Mouse (Mus musculus) midbrain, embryonic 15.5 days (tissue): Measurements from ENCODE around the gene Slc7a5. TPM values are rescaled to one million over a fixed set of nuclear protein-coding genes. Genes with fewer than 3 reads are reported as not detected.

Experiments used
- ATAC-seq: fragments of 200-750 bp; cut with Nextera tagmentation; replicated peaks from 2 replicates; pipeline ENCODE4 v1.8.0; 2017; ENCODE audit warnings: moderate TSS enrichment
- H3K27ac ChIP-seq: fragments of 300-500 bp; sonication (generic); 2 replicates; pipeline ENCODE4 v1.5.1; 2015; ENCODE audit warnings: mild to moderate bottlenecking, inconsistent platforms
- H3K27me3 ChIP-seq: fragments of 300-500 bp; sonication (generic); replicated peaks from 2 replicates; pipeline ENCODE4 v1.6.1; 2015; ENCODE audit warnings: inconsistent platforms
- H3K36me3 ChIP-seq: fragments of 300-500 bp; sonication (generic); replicated peaks from 2 replicates; pipeline ENCODE4 v1.6.1; 2015; ENCODE audit warnings: inconsistent platforms
- H3K4me1 ChIP-seq: fragments of 300-500 bp; sonication (generic); 2 replicates; pipeline ENCODE4 v1.6.1; 2015; ENCODE audit warnings: inconsistent platforms
- H3K4me2 ChIP-seq: fragments of 300-500 bp; sonication (generic); 2 replicates; pipeline ENCODE4 v1.6.1; 2015; ENCODE audit warnings: inconsistent platforms, mild to moderate bottlenecking, moderate library complexity
- H3K4me3 ChIP-seq: fragments of 300-500 bp; sonication (generic); 2 replicates; pipeline ENCODE4 v1.5.1; 2015; ENCODE audit warnings: mild to moderate bottlenecking, inconsistent platforms
- H3K9ac ChIP-seq: fragments of 300-500 bp; sonication (generic); 2 replicates; pipeline ENCODE4 v1.6.1; 2015; ENCODE audit warnings: mild to moderate bottlenecking, inconsistent platforms
- H3K9me3 ChIP-seq: fragments of 300-500 bp; sonication (generic); 2 replicates; pipeline ENCODE4 v1.6.1; 2016; ENCODE audit warnings: inconsistent platforms
- WGBS: fragments of 180-500 bp; shearing (Covaris S2); methylation state at CpG from one replicate; pipeline ENCODE4 v1.1.7; 2015; ENCODE audit warnings: mixed read lengths; 5-methylcytosine and 5-hydroxymethylcytosine counted together
- polyA plus RNA-seq: library from polyadenylated mRNA; unstranded; fragments of >200 nt; fragmentation: Nextera tagmentation; extraction: Ambion mirVana; gene quantifications from 2 replicates; pipeline ENCODE4 v1.2.1, GENCODE M21; 2015

Gene Slc7a5
- polyA plus RNA-seq, 1 experiment from 2014 or later, result 55.5 TPM

DNA sequence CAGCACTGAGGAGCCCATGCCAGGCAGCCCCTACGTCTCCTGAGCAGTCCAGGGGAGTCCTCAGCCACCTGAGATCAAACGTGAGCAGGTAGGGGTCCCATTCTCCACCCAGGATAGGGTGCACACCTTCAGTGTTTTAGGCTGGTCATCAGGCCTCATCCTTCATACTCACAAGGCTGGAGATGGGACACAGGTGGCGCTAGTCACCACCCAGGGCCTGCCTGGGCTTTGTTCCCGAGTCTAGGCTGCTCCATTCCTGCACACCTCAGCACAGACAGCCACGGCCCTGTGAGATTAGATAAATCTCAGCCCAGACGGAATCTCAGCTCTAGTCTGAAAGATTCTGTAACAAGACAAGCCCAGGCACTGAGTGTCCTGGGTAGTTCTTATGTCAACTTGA, 3.5 kb downstream of the Slc7a5 start:
- Histone ChIP-seq H3K4me3 (no peak overlapping the region), H3K27ac (no peak overlapping the region), H3K27me3 (peaks cover 7% of the 10 kb centered on the region; the same call in 1 of the 2 replicates), H3K36me3 (no peaks in the 10 kb centered on the region), H3K4me2 (no peak overlapping the region), H3K9ac (no peak overlapping the region; the same call in 1 of the 2 replicates), H3K9me3 (no peaks in the 10 kb centered on the region), H3K4me1 (peaks cover 37% of the 10 kb centered on the region)
- no peak for ATAC-seq
- 67% methylated on average over 6 of the region's 6 CpGs for WGBS

GRCm38 (mm10) chr8:121901498-121902236, 5.8 kb downstream of the Slc7a5 start:
- peaks cover 54% of the 10 kb centered on the region for H3K4me1 ChIP-seq
- 58% methylated on average over 8 of the region's 8 CpGs for WGBS
- no peaks in the 10 kb centered on the region for H3K9me3 ChIP-seq
- no peak overlapping the region for H3K4me3 ChIP-seq
- no peak overlapping the region for H3K27ac ChIP-seq
- no peak for ATAC-seq
- H3K4me2 ChIP-seq, result peak overlapping the region; percentile 4
- no peaks in the 10 kb centered on the region for H3K27me3 ChIP-seq
- H3K36me3 ChIP-seq, result no peaks in the 10 kb centered on the region
- H3K9ac ChIP-seq, result no peak overlapping the region

DNA sequence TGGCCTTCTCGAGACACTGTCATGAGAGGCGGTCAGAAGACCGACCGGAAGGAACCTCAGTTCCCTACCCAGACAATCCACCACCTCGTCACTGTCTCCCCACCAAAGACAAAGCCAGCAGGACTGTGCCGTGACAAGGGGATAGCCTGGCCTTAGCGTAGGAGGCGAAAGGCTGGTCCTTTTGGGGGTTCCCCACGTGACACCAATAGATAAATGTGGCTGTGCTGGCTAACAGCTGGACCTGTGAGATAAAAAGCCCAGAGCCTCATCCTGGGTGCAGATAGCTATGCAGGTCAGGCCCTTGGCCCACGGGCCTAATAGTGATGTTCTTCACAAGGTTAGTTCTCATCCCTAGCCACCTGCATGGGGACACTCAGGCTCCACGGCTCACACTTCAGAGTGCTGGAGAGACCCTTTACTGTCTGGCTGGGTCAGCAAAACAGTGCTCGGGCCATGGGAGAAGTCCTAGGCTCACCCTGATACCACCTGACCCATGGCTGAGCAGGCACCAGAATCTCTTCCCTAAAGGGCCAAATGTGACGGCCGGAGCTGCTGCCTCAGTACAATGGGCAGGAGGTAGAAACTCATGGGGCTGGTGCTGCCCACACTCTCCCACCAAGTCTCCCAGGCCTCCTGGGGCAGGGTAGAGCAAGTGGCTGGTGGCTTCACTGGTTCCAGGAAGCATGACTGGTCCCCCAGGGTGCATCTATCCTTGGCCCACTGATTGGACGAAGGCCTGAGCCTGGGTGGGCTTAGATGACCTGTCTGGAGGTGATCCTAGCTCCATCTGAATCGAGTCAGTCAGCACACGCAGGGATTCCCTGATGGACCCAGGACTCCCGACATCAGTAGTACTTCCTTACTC, 8.1 kb downstream of the Slc7a5 start:
- Histone ChIP-seq H3K9ac (no peak overlapping the region), H3K4me3 (no peak overlapping the region), H3K9me3 (no peaks in the 10 kb centered on the region), H3K27ac (0 out of 2 replicates have a peak overlapping the region, but pooled peaks have one; percentile 4), H3K4me1 (peaks cover 37% of the 10 kb centered on the region), H3K4me2 (no peak overlapping the region), H3K27me3 (no peaks in the 10 kb centered on the region), H3K36me3 (no peaks in the 10 kb centered on the region)
- WGBS, result 60% methylated on average over 18 of the region's 18 CpGs
- ATAC-seq, result no peak

DNA sequence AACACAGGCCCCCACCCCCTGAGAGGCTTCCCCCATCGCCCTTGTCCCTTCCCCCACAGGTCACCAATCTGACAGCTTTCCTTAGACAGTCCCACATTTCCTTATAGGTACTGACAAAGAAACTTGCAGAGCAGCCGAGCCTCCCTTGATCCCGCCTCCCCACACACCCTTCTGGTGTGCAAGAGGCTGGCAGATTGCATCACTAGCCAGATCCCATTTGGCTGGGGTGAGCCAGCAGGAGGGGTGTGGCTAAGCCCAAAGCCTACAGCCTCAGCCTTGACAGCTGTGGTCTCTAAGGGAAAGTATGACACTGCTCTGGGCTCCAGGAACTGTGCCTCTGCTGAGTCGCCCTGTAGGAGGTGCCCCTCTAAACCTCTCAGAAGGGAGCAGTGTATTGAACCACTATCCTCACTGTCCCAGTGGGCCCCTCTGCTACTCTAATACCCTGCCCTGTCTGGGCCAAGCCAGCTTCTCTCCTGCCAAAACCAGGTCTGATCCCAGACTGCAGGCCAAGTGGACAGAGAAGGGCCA, 9.0 kb downstream of the Slc7a5 start:
- Histone ChIP-seq H3K4me1 (peaks cover 32% of the 10 kb centered on the region), H3K9me3 (no peaks in the 10 kb centered on the region), H3K36me3 (no peaks in the 10 kb centered on the region), H3K27me3 (no peaks in the 10 kb centered on the region), H3K27ac (peak overlapping the region; percentile 53), H3K4me2 (0 out of 2 replicates have a peak overlapping the region, but pooled peaks have one; percentile 1), H3K9ac (no peak overlapping the region), H3K4me3 (no peak overlapping the region)
- 5% methylated on average over 4 of the region's 4 CpGs for WGBS
- peak; percentile 69 for ATAC-seq

DNA sequence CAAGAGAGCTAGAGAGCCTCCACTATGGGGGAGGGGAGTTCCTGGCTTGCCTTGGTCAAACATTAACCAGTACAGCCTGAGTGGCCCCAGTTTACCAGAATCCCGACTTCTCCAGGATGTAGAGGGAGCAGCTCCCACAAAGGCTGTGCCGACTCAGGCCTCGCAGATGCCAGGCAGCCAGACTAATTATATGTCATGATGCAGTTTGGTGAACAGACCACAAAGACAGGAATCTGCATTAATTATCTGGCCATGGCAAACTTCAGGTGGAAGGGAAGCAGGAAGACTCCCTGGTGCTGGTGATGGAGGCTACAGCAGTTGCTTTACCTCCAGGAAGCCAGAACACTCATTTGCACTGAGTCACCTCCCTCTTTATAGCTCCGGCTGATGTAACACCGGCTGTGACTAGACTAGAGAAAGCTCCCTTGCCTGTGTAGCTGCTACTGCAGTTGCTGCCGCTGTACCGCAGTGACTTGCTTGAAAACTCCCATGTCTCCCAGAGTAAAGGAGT, 9.6 kb downstream of the Slc7a5 start:
- H3K4me3 ChIP-seq, result no peak overlapping the region

GRCm38 (mm10) chr8:121897205-121897604, 10.3 kb downstream of the Slc7a5 start:
- Histone ChIP-seq H3K9me3 (no peaks in the 10 kb centered on the region), H3K36me3 (no peaks in the 10 kb centered on the region), H3K4me3 (no peak overlapping the region), H3K27ac (no peak overlapping the region), H3K9ac (no peak overlapping the region), H3K4me2 (no peak overlapping the region), H3K4me1 (peaks cover 32% of the 10 kb centered on the region), H3K27me3 (no peaks in the 10 kb centered on the region)
- 82% methylated on average over 9 of the region's 9 CpGs for WGBS
- ATAC-seq, result no peak

More for the DNA sequence above, 9.6 kb downstream of the Slc7a5 start:
- Histone ChIP-seq H3K36me3 (no peaks in the 10 kb centered on the region), H3K9ac (no peak overlapping the region), H3K27me3 (no peaks in the 10 kb centered on the region), H3K27ac (peak overlapping the region; percentile 53), H3K4me1 (peaks cover 32% of the 10 kb centered on the region), H3K9me3 (no peaks in the 10 kb centered on the region), H3K4me2 (0 out of 2 replicates have a peak overlapping the region, but pooled peaks have one; percentile 1)
- WGBS, result 3% methylated on average over 7 of the region's 7 CpGs
- ATAC-seq, result peak; percentile 48

GRCm38 (mm10) chr8:121896476-121897145, 10.9 kb downstream of the Slc7a5 start:
- H3K9ac ChIP-seq, result no peak overlapping the region

GRCm38 (mm10) chr8:121895910-121896309, 11.6 kb downstream of the Slc7a5 start:
- ATAC-seq, result no peak
- 66% methylated on average over 7 of the region's 7 CpGs for WGBS
- no peaks in the 10 kb centered on the region for H3K9me3 ChIP-seq
- no peak overlapping the region for H3K27ac ChIP-seq
- no peak overlapping the region for H3K9ac ChIP-seq
- H3K4me3 ChIP-seq, result no peak overlapping the region
- H3K36me3 ChIP-seq, result no peaks in the 10 kb centered on the region
- no peak overlapping the region for H3K4me2 ChIP-seq
- peaks cover 32% of the 10 kb centered on the region for H3K4me1 ChIP-seq
- H3K27me3 ChIP-seq, result no peaks in the 10 kb centered on the region

More at GRCm38 (mm10) chr8:121896476-121897145, 10.9 kb downstream of the Slc7a5 start:
- Histone ChIP-seq H3K9me3 (no peaks in the 10 kb centered on the region), H3K4me2 (no peak overlapping the region), H3K4me3 (no peak overlapping the region), H3K27ac (no peak overlapping the region), H3K36me3 (no peaks in the 10 kb centered on the region), H3K4me1 (peaks cover 32% of the 10 kb centered on the region), H3K27me3 (no peaks in the 10 kb centered on the region)
- 31% methylated on average over 12 of the region's 12 CpGs for WGBS
- no peak for ATAC-seq

DNA sequence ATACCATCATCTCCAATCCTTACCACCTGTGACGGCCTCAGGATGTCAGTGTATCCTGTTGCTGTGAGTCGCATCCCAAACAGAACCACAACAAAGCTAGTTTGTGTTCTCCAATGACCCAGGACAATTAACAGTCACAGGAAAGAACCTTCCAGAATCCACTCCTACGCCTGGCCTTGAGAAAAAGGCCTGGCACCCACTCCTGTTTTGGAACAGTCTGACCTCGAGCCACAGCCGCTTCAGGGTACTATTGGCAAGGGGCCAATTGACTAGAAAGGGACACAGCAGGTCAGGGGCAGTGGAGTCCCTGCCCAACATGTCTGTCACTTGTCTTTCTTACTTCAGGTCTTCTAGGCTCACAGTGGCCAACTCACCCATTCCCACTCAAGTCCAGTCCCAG, 14.6 kb downstream of the Slc7a5 start:
- ATAC-seq, result no peak
- 75% methylated on average over 5 of the region's 5 CpGs for WGBS
- H3K4me1 ChIP-seq, result peaks cover 17% of the 10 kb centered on the region
- no peak overlapping the region for H3K9ac ChIP-seq
- H3K9me3 ChIP-seq, result no peaks in the 10 kb centered on the region
- H3K27me3 ChIP-seq, result no peaks in the 10 kb centered on the region
- no peaks in the 10 kb centered on the region for H3K36me3 ChIP-seq
- no peak overlapping the region for H3K27ac ChIP-seq
- no peak overlapping the region for H3K4me2 ChIP-seq
- no peak overlapping the region for H3K4me3 ChIP-seq

DNA sequence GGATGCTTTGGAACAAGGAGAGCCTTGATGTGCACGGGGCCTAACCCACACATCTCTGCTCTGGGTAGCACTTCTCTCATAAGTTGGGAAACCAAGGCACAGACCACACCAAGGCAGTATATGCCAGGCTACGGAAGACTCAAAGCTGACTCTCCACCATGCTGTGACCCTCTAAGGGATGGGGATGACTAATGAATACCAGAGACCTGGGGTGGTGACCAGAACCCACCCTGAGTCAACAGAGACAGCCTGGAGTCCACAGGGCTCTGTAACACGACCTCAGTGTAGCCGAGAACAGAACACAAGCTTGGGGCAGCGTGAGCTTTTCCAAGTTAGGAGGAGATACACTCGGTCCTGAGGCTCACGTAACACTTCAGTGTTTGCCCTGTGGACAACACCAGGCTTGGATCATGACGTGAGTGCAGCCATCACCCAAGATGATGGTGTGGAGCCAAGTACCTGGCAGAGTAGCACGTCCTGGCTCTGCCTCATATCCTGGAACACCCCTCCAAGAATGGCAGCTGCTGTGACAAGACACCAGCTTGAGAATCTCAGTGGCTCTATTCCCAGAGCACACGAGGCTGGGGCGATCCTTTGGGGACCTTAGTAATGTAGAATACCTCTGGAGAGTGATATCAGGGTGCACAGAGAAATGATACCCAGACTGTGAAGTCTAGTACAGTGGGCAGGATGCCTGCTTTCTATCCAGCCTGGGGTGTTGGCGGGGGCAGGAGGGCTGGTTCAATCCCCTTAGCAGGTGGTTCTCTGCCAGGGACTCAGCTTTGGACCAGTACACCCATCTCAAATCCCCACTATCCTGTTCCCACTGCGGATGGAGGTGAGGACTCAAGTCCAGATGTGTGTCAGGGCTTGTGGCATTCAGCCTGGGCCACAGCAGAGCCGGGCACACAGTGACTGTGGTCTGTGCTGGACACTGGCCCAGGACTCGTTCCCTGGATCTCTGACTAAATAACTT, 17.4 kb downstream of the Slc7a5 start:
- H3K4me2 ChIP-seq, result no peak overlapping the region
- no peak overlapping the region for H3K4me3 ChIP-seq
- H3K9me3 ChIP-seq, result no peaks in the 10 kb centered on the region
- H3K27me3 ChIP-seq, result no peaks in the 10 kb centered on the region
- no peaks in the 10 kb centered on the region for H3K4me1 ChIP-seq
- no peak for ATAC-seq
- H3K36me3 ChIP-seq, result peaks cover 7% of the 10 kb centered on the region
- no peak overlapping the region for H3K9ac ChIP-seq
- no peak overlapping the region for H3K27ac ChIP-seq
- 86% methylated on average over 15 of the region's 15 CpGs for WGBS

DNA sequence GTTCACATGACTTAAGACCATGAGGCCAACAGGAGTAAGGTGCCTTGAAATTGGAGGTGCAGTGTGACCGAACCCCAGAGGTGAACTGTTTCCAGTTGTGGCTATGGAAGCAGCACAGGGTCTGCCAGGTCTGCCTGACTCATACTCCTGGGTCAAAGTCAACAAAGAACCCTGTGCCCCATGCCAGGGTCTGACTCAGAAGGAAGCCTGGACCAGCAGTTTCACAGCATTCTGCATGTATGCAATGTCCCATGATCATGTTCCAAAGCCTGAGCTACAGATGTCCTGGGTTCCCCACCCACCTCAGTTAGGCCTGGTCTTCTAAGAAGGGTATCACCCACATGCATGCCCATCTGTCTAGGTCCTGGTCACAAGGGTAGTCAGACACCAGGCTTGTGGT, 18.2 kb downstream of the Slc7a5 start:
- Histone ChIP-seq H3K4me3 (no peak overlapping the region), H3K4me2 (no peak overlapping the region), H3K36me3 (peaks cover 7% of the 10 kb centered on the region), H3K27ac (no peak overlapping the region), H3K4me1 (no peaks in the 10 kb centered on the region), H3K9me3 (no peaks in the 10 kb centered on the region), H3K9ac (no peak overlapping the region), H3K27me3 (no peaks in the 10 kb centered on the region)
- no peak for ATAC-seq
- 100% methylated on average over 1 of the region's 1 CpGs for WGBS
